Mouse (Mus musculus): Measurements from ENCODE around the gene Bicd1.

Gene Bicd1

GRCm38 (mm10) chr6:149565720-149566498 lies 157.2 kb downstream of the Bicd1 start:
- DNase-seq (ENCODE audit: low spot score): peak; percentile 39

GRCm38 (mm10) chr6:149567219-149567618 lies 158.5 kb downstream of the Bicd1 start:
- DNase-seq (ENCODE audit: low spot score): no peak

- no peak for DNase-seq (ENCODE audit: low spot score)
These were observed 165.6 kb downstream of the Bicd1 start for GRCm38 (mm10) chr6:149574288-149574687.

GRCm38 (mm10) chr6:149580053-149580452 lies 171.4 kb downstream of the Bicd1 start:
- no peak for DNase-seq (ENCODE audit: low spot score)

- no peak for DNase-seq (ENCODE audit: low spot score)
These were observed 177.2 kb downstream of the Bicd1 start for GRCm38 (mm10) chr6:149585708-149586504.

All from urinary bladder, postnatal 25 days (tissue).